Mouse (Mus musculus) myocyte (in vitro differentiated cells): Measurements from ENCODE around the gene Gys2.

Experiments
- MAX ChIP-seq: IDR thresholded peaks from one replicate; pipeline ENCODE4 v1.6.1; 2011; ENCODE audit warnings: low read depth, mild to moderate bottlenecking, control low read depth
- MYOD1 ChIP-seq, 3 experiments: IDR thresholded peaks; one replicate each; pipeline ENCODE4 v1.6.1; 2011; ENCODE audit warnings: control low read depth in 2 of 3, low read depth in 2 of 3, mild to moderate bottlenecking in 2 of 3, moderate library complexity in 1 of 3; ENCODE audit not compliant: insufficient read length in 2 of 3, control insufficient read depth in 1 of 3
- POLR2A ChIP-seq: IDR thresholded peaks from one replicate; pipeline ENCODE4 v1.6.1; 2011; ENCODE audit warnings: low read depth, mild to moderate bottlenecking, control low read depth, moderate library complexity; ENCODE audit not compliant: insufficient read length
- REST ChIP-seq: IDR thresholded peaks from one replicate; pipeline ENCODE4 v1.6.1; 2011; ENCODE audit warnings: mild to moderate bottlenecking, control low read depth, moderate library complexity; ENCODE audit not compliant: insufficient read depth, insufficient read length
- TCF12 ChIP-seq: IDR thresholded peaks from one replicate; pipeline ENCODE4 v1.6.1; 2011; ENCODE audit warnings: mild to moderate bottlenecking, control low read depth; ENCODE audit not compliant: poor library complexity, insufficient read depth, severe bottlenecking

GRCm38 (mm10) chr6:142414597-142414996, 58.3 kb downstream of the Gys2 start:
- TF ChIP-seq POLR2A (no peak), MAX (no peak), REST (no peak), MYOD1 (IDR thresholded peaks at IDR 0.05; ENCODE audit: control insufficient read depth in 1 of 3, insufficient read length in 2 of 3, low read depth in 2 of 3) (no peak), TCF12 (no peak)
